Mouse (Mus musculus) layer of hippocampus, adult 9-11 months (tissue): ENCODE measurements at regions not wholly inside any gene's neighbourhood (a gene's known extent, or its start where the extent isn't known, plus 50 kb on each side); places are given as distances from the start of the nearest gene placed in this dataset.

Experiments
- DNase-seq: peaks from one replicate; pipeline ENCODE4 v3.0.0; 2022

DNA sequence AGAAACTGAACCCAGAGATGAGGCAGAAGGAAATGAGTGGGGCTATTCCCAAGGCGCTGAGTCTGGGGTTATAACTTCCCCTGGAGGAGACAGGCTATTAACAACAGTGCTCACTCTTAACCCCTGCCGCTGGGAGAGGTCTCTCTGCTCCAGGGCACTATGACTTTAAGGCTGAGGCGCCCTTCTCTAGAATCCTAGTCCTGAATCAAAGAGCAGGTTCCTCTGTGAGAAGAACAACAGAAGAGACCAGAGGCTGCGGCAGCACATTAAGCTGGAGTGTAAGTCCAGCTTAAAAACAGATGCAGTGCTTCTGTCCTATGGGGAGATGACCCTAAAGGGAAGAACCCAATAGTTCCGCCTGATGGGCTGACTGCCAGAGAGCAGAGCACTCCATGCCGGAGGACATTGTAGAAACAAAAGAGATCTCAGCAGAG lies 173.4 kb upstream of the Klf7 start:
- DNase-seq, result no peak

DNA sequence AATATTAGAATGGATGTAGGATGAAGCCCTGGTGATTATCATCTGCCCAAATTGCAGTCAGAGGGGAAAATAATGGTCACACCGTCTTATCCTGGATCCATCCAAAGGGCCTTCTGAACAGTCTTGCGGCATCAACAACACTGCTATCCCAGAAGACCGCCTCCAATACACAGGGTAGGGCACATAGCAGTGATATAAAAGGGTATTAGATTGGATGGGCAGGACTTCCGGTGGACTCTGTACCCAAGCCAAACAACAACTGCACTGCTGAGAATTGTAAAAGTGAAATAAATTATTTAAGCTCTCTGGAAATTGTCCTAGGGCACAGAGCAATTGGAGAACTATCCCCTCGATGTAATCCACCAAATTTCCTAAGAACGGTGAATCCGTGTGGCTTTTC lies 173.0 kb upstream of the Klf7 start:
- no peak for DNase-seq

DNA sequence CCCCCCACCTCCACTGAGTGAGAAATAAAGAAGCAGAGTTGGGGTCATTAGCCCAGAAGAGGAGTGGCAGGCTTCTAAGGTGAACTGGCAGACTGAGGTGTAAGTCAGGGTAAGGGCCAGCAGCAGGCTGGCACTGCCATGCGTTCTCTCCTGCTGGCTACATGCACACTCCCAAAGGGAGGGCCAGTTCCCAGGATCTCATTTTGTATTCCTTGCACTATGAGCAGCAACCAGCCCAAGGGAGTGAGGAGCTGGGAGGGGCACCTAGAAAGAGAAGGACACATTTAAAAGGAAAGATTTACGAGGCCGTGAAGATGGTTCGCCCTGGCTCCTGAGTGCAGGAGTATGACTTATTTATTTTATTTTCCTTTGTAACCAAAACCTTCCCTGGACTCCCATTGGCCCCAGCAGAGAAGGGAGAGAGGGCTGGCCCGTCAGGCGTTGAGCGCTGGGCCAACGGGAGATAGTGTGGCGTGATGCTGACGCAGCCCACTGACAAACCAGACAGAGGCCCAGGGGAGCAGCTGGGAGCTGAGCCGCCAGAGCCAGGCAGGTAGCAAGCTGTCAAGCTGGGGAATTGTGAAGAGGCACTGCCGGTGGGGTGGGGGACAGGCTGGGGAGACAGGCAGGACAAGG lies 166.8 kb upstream of the Klf7 start:
- DNase-seq, result peak; percentile 56

DNA sequence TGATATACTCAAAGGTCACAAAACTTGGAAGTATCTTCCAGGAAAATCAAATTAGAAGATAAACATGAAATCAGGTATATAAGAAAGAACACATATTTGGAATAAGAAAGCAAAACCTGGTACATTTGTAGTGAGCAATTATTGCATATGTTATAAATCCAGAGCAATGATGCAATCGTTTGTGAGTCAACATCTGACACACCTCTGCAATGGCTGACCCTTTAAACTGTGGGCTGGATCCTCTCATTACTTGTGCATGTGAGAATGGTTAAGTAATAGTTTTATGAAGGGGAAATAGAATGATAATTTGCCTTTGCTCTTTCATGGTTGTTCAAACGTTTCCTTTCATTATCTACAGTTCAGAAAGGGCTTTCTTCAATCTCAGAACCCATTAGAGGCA lies 165.0 kb upstream of the Klf7 start:
- no peak for DNase-seq

DNA sequence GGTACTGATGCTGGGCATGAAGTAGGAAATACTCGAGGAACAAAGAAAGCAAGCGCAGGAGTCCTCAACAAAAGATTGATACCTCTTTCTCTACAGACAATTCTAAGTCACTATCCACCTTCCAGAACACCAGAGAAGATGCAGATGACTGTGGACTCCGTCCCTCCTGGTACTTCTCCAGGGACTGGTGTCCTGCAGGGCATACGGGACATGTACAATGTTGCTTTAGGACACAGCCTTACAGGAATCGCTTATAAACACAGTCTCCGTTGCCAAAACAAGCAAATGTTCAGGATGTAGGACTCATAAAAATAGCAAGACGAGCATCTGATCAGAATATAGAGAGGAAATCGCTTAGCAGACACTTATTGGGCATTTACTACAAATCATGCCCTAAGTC lies 162.6 kb upstream of the Klf7 start:
- no peak for DNase-seq

DNA sequence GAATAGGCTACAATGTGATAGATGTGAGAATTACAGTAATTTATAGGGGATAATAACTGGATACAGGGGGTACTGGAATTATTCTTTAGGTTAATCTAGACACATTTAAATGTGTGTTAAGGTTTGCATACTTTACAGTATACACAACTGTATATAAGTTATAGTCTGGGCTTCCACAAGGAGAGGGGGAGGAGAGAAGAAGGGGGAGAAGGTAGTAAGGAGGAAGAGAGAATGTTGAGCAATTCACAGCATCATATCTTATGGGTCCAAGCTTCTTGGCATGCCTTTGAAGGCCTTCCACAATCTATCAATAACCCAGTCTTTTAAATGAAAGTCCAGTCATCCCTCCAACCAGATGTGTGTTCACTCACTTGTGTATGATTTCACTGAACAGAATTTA lies 153.8 kb upstream of the Klf7 start:
- DNase-seq, result no peak

DNA sequence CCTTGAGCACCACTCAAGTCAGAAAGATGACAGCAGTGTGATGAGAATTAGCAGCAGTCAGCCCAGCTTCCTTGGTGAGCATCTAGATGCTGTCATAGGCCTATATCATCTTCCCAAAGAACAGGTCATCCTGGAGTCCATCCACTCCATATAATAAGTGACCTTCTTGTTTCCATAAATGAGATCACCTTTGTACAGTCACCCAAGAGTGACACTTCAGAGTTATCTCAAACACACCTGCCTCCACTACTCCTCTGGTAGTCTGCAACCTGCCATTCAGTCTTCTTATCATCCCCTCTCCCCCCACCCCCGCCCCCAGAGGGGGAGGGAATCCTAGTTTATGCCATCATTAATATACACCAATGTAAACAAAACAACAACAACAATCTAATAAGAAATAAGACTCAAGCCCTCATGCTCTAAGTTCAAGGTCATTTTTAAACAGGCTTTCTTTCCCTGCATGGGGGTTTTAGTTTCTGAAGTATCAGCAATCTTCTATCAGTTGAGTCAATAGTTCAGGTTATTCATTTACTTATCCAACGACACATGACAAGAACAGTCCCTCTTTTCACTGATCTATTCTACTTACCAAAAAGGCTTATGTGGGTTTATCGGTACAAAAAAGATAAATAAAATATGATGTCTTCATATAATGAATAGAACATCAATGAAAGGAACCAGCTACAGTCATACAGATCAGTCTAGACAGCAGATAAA lies 153.2 kb upstream of the Klf7 start:
- no peak for DNase-seq

DNA sequence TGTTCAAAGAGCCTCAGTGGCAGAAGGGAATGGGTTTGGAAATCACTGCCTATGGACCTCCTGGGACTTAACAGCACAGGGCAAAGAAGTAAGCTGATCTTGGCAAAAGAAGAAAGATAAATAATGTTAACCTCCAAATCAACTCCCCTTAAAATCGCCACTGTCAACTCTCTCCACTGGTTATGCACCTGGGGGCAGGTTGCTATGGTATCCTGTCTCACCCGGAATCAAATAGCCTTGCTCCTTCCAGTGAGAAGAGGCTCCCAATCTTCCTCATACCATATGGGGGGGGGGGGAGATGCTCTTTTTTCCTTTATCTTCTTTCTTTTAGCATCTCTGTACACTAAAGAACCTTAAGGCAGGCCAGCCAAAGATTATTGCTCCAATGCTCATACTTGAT lies 135.2 kb upstream of the Klf7 start:
- no peak for DNase-seq

DNA sequence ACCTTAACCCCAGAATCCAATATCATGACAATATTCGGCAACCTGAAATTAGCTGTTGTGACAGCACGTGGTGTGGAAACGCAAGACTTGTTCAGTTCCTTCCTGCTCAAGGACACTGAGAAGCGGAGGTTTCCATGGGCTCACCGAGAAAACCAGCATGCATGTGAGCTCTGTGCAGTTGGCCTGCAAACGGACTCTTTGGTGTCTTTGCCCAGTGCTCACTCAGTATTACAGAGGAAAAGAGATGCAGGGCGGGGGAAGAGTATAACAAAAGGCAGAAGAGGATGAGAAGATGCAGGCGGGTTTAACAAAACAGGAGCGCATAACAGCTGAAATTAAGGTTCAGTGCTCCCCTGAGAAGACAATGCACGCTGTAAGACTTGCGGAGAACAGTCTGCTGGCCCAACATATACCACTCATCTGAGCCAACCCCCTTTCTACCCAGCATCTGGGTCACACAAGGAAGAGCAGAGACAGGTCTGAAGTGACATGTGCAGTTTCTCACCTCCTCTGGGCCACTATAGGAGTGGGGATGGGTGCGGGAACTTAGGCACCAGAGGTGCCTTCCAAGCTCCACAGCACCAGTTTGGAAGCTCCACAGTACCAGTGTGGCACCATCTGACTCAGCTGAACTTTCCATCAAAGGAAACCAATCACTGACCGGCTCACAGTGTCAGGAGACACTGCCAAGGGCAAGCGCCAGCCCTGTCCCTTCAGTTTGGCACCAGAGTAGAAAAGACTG lies 133.6 kb upstream of the Klf7 start:
- DNase-seq, result no peak

DNA sequence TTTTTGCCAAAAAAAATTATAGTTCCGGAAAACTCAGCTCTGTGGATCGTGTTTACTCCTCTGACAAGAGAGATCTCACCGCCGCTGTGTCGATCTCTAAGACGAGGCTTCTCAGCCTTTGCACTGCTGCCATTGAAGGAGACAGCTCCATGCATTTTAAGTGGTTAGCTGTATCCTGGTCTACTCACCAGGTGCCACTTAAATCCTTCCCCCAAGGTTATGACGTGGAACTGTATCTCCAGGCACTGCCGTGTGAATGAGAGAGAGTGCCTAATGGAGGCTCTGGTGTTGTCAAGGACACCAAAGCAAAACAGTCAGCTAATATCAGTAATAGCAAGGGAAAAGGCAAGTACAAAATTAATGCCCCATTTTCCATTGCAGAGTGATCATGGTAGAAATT lies 132.6 kb upstream of the Klf7 start:
- DNase-seq, result no peak

DNA sequence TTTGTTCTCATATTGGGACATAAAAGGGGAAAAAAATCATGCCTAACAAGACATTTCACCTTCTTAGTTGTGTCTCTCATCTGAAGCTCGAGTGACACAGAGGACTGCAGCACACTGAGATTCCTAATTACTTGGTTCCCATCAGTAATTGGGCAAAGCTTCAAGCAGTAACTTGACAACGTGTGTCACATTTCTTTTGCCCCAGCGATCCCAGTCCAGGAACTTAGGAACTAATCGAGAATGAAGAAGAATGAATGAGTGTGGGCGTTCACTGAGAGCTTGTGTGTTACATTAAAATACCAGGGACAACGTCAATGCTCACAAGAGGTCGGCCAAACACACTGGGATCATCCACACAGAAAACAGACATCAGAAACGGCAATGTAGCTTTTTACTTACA lies 131.9 kb upstream of the Klf7 start:
- DNase-seq, result no peak

DNA sequence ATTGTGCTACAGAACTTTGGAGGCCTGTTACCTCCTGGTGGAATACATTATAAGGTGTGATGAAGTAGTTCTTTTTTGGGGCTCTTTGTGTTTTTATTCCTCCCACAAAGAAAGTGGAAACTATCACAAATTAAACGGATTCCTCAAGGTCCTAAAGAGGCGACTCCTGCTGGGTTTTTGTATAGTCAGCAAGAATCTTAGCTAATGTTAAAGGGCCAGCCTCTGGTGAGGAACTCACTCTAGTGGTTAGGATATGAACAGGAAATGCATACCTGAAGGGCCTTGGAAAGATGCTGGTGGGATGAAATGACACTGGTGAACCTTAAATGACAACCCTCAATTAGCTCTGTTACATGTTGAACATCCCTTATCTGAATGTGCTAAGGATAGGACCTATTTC lies 120.3 kb upstream of the Klf7 start:
- no peak for DNase-seq

DNA sequence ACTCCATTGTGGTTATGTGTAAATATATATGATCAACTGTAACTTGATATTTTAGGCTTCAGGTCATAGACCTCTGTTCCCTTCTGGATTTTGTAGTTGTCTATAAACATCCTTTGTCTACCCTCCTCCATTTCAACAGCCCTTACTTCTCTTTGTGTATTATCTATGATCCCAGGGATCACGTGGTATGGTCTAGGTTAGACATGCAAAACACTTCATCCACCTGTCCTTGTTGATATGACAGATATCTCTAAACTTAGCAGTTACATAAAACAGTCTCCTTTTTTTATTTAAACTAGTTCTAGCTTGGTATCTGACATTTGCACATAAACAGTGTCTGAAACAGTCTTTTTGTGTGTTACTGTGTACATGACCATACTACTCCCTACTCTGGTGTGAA lies 107.6 kb upstream of the Klf7 start:
- DNase-seq, result no peak

DNA sequence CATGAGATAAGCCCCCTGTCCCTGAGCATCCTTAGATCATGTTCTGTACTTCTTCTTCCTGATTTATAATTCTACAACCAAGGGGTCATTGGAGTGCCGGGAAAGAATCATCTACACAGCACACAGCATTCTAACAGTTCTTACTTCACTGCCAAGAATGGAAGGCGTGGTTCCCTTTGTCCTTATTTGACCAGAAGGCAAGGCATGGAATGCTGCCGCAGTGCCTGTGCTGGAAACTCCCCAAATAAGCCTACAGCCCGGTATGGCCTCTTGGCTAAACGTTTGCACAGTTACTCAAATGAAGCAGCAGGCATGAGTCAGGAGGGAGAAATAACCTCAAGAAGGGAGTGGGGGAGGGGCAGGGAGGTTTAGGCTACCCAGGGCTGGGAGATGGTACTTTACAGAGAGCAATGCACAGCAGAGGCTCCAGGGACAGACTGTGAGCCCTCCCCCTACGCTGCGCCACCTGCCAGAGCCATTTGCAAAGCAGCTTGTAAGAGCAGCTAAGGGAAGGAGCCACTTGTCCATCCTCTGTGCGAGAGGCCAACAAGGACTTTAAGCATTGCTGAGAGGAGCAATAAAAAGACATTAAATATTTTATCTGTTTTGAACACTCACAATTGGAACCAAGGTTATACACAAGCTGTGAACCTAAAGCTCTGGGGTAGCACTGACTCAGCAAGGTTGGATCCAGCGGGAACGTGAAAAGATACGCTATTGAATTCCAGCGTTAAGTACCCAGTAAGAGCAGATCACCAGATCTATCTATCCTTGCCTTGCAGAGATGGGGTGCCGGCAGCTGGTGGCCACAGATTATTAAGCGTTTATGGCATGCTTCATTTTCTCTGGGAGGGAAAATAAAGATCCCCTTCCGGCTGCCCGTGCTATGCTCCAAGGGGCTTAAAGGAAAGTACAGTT lies 104.2 kb upstream of the Klf7 start:
- DNase-seq, result peak; percentile 71

DNA sequence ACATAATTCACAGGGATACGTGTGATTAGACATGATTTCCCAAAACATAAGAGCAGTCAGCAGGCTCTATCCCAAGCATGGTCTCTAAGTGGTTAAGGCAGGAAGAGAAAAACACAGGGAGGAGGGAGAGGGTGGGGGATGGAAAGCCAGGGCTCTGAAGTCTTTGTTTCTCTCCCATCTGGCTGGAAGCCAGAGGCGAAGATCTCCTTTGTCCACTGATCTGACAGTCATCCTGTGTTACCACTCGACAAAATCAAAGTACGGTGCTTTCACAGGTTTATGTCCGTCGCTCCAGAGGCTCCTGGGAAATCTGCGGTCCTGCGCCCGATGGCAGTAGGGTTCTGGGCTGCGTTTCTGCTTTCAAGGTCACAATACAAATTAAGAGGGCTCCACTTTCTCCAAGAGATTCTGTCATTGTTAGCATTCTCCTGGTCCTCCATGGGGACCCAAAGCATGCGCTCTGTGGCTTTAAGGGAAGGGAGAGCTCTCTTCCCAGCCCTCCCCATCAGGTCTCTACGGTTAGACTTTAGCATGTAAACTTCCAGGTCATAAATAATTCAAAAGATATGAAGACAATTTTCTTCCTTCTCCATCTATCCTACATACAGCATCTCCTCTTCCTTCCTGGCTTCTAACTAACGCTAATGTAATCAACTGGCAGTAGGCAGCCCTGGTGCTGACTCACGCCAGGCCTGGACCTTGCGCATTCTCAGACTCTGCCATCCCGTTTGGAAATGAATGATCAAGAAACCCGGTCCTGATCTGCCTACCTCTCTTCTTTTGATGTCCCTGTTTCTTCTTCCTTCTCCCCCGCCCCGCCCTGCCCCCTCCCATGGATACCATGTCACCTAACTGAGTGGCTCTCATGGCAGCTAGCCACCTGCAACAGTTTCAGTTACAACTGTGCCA lies 102.0 kb upstream of the Klf7 start:
- DNase-seq, result peak; percentile 15

DNA sequence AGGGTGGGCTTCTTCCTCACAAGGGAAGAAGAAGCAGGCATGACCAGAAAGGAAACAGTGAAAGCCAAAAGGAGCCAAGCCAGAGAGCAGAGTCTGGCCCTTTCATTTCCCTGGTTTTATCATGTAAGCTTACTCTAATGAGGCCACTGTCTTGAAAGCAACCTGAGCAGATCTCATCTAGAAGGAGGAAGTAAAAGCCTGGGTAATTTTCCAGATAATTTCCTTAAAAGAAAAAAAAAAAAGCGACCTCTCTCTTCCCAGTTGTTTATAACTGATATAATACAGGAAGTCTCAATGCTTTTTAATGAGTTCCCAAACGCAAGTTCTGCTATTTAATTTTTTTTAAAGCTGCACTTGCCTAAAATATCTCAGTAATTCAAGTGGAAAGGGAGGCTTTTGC lies 100.4 kb upstream of the Klf7 start:
- DNase-seq, result no peak

DNA sequence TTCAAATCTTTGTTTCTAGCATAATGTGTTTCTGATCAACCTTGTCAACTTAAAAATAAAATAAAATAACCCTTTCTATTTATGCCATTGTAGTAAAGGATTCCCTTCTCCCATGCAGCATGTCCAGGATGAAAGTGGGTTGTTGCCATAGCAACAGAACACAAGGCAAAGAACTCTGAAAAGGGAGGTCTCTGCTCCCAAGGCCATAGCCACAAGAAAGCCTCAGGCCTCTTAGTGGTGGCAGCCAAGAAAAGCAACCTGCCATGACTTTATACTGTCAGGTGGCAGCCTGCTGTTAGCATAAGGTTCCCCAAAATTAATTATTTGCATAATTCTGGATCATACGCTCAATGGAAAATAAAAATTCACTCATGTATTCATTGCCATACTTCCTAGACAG lies 98.4 kb upstream of the Klf7 start:
- DNase-seq, result peak; percentile 21

DNA sequence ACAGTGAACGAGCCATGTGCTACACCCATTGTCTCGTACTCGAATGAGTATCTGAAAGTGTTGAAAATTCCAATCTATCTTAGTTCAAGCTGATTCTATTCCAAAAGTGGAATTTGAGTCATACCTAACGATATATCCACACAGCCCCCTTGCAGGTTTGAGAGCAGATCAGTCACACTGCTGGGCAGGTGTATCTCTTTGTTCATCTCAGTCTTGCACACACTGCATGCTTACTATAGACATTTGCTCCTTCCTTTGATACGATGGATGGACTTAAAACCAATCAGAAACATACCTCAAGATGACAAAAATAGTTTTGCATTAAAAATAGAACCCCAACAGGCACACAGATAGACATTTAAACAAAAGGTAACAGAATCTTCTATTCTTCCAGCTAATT lies 98.0 kb upstream of the Klf7 start:
- DNase-seq, result no peak

DNA sequence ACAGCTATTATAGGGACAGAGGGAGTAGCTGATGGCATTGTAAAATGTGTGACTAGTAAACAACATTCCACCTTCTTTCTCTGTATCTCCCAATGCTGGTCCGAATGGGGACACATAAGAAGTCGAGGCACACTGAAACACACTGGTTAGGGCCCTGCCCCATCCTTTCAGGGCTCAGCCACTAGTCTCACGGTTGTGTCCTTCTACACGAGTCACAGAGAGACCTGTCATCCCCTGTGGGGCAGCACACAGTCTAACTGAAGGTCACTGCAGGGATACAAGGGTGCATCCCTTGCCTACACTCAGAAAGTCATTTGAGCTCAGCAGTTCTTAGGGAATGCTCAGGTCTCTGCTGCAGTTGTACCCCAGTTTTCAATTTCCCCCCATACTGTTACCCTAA lies 93.6 kb upstream of the Klf7 start:
- no peak for DNase-seq

DNA sequence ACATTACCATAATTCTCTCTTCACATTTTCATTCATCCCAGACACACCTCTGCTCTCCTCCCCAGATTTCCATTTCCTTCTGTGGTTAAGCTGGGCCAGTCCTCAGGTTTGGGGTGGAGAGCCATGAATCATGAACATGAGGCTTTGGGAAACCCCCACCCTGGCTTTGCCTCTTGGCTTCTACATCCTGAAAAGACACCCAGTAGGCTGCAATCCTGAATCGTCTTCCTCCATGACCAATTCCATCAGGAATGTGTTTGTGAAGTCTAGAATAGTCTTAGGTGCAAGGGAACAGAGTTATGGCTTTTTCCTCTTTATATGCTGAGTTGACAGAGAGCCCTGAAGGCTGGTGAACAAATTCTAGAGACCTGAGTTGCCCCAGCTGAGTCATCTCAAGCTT lies 87.0 kb upstream of the Klf7 start:
- DNase-seq, result no peak

DNA sequence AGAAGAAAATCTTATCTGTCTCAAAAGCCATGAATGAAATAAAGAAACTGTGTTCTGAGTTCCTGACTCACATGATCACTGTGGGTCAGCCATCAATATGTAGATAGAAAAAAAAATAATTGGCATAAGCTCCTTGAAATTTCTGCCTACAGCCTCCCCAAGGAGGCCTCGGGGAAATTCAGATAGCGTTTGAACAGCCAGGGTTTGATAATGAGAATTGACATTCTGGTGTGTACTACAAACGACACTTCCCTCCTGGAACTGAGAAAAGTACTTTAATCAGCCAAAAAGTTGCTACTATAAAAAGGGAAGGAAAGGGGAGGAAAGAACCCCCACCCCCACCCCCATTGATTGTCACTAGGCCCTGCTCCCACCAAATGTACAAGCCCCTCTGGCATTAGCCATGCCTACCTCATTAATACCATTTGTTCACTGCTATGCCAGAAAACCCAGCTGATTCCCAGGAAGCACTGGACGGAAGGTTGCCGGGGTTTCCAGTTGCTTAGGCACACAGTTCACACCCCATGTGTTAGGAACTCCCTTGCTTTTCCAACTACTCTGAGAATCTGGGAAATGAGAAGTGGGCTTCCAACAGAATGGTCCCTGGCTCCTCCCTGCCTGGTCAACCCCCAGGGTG lies 78.4 kb upstream of the Klf7 start:
- DNase-seq, result no peak

DNA sequence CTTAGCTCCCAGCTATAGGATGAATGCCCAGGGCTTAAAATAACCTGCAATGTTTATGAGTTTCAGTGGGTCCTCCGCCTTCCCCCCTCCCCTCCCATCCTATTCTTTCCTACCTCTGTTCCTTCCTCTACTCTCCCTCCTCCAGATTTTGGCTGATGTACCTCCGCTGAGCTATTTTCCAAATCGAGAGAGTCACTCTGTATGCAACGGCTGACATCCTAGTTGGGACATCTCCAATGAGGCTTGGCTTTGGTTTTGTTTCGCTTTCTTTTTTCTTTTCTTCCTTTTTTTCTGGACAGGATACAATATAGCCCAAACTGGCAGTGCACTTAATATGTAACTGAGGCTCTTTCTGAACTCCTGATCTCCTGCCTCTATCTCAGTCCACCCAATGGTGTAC lies 76.7 kb upstream of the Klf7 start:
- DNase-seq, result no peak
